Mouse (Mus musculus): ENCODE data around the gene Gm17455.

GRCm38 (mm10) chr10:60353241-60354002 lies 46.1 kb upstream of the Gm17455 start:
- no peak for TF ChIP-seq POLR2A (IDR thresholded peaks at IDR 0.05; ENCODE audit: borderline replicate concordance, insufficient read depth, low read length)
- TF ChIP-seq CTCF (IDR thresholded peaks at IDR 0.05; ENCODE audit: borderline replicate concordance, insufficient read depth, low read depth, low read length) = no peak
